Mouse (Mus musculus): ENCODE measurements around the gene Parp1.

DNA sequence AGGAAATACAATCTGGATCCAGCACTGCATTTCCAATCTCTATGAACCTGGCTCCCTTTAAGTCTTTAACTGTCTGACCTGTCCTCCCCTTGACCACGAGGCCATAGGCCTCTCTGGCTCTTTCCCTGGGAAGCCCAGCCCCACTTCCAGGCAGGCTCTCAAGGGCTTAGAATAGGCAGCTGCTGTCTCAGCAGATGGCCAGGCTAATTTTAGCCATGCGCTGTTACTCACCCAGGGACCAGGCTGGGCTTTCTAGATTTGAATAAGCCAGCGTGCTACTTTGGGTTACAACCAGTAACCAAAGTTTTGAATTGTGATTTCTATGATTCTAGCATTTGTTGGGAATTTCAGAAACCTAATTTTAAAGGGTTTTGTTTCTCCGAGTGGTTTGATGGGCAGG, 35.9 kb downstream of the Parp1 start:
- TF ChIP-seq CTCF (IDR thresholded peaks at IDR 0.05; ENCODE audit: low read depth, low read length) (no peak), TAL1 (conservative IDR thresholded peaks at IDR 0.05; ENCODE audit: low read depth, low read length) (no peak), POLR2AphosphoS5 (IDR thresholded peaks at IDR 0.05; ENCODE audit: insufficient replicate concordance, low read depth, low read length) (no peak), GATA1 (IDR thresholded peaks at IDR 0.05; ENCODE audit: borderline replicate concordance, low read length) (no peak), GATA2 (IDR thresholded peaks at IDR 0.05; ENCODE audit: borderline replicate concordance, low read depth, low read length) (no peak)
